Mouse (Mus musculus) megakaryocyte, adult 5-6 weeks (primary cell): Measurements from ENCODE around the gene C1s1. TPM values are rescaled to one million over a fixed set of nuclear protein-coding genes. Genes with fewer than 3 reads are reported as not detected.
"Not testable (repeated sequence)": the region's sequence is repeated elsewhere in the genome, so short reads cannot be mapped to it uniquely, and the experiment has no call there.

Source experiments
- ATAC-seq: 2 replicates; pipeline ENCODE4 v1.8.0; 2016; ENCODE audit warnings: mild to moderate bottlenecking, inconsistent platforms; ENCODE audit not compliant: poor library complexity, severe bottlenecking
- total RNA-seq, 2 experiments: library from RNA; stranded (forward) in 1 of 2; stranded (reverse) in 1 of 2; fragments of 153-499, 151-499 nt in 1 of 2; fragments of 221-1000, 200-1000 nt in 1 of 2; gene quantifications; 2 replicates each; pipeline versions ENCODE4 v1.2.3 to v1.2.4; 2015 to 2017

Gene C1s1
- total RNA-seq, 2 experiments from 2014 or later = 1.0 TPM; not detected in 1

DNA sequence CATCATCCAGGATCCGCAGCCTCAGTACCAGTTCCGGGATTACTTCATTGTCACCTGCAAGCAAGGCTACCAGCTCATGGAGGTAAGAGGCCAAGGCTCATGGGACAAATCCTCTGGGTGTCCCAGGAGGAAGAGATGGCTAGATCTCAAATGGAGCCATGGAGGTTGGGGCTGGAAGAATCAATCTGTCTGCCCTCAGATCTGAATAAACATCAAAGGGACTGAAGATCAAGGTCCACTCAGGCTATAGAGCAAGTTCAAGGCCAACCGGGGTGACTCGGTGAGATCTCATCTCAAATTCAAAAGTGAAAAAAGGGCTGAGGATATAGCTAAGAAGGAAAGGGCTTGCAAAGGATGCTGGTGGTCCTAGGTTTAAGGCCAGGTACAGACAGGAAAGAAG, 24.4 kb downstream of the C1s1 start:
- not testable (repeated sequence) for ATAC-seq

DNA sequence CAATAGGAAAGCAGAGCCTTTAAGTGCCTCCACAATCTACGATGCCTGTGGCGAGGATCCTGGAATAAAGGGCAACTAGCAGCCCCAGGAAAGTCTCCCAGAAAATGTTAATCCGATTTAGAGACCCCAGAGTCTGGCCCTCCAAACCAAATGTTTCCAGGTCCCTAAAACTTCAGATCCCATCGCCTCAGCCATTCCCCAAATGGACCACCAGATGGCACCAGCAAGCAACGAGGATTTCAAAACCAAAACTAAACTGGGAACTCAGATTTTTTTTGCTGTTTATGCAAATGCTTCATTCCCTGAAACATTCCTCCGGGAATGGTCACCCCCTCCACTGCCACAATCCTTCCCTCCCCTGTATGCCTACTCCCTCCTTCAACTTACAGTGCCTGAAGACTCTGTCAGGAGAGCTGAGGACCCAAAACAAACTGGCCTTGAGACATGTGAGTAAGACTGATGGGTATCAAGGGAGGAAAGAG, 29.8 kb downstream of the C1s1 start, which contains the start of gene C1ra:
C1ra (plus strand) TSS at position 51 of the 482 bp plus-strand sequence.
- peak; percentile 74 for ATAC-seq

DNA sequence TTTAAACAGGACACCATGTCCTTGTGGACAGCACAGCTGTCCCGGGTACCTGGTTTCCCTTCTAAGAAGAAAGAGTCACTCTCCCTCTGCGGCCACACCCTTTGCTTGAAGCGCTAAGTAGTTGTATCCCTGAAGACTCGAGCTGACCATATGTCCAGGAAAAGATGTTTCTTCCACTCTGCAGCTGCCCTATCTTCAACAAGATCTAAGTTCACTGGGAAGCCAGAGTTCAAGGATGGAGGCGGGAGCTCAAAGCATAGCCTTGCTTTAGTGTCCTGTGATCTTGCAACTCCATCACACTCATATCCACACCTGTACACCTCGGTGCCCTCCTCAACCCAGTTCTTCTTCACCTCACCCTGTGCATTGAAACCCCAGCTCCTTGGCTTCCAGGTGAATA, 30.2 kb downstream of the C1s1 start:
- no peak for ATAC-seq

DNA sequence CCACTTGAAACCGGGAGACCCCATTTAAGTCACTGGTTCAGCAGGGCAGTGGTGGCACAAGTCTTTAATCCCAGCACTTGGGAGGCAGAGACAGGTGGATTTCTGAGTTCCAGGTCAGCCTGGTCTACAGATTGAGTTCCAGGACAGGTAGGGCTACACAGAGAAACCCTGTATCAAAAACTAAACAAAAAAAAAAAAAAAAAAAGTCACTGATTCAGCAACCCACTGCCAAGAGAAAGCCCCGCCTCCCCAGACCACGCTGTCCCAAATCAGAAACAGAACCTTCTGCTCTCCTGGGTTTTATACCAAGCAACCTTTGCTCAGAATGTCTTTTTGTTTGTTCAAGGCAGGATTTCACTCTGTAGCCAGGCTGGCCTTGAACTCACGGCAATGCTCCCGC, 33.0 kb downstream of the C1s1 start:
- not testable (repeated sequence) for ATAC-seq

DNA sequence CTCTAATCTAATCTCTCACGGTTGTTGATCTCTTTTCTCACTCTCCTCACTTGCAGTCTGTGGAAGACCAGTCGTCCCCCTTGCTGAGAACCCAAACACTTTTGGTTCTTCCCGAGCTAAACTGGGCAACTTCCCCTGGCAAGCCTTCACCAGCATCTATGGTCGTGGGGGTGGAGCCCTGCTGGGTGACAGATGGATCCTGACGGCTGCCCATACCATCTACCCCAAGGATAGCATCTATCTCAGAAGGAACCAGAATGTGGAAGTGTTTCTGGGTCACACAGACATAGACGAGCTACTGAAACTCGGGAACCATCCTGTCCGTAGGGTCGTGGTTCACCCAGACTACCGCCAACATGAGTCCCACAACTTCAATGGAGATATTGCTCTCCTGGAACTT, 33.9 kb downstream of the C1s1 start:
- peak; percentile 20 for ATAC-seq

DNA sequence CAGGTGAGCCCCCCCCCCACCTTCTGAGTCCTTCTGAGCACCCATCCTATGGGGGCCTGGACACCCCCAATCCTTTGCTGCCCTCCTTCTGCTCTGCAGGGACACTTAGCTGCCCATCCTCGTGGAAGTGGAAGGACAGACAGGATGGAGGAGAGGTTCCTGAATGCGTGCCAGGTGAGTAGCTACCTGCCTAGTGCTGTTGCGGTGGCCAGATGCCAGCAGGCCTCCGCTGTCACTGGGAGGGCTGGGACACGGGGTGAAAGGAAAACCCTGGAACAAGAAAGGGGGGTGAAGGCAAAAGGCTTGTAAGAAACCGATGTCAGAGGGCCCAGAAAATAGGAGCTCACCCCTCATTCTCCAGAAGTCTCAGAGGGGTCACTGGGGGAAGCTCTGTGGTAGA, 35.2 kb downstream of the C1s1 start:
- ATAC-seq = no peak

DNA sequence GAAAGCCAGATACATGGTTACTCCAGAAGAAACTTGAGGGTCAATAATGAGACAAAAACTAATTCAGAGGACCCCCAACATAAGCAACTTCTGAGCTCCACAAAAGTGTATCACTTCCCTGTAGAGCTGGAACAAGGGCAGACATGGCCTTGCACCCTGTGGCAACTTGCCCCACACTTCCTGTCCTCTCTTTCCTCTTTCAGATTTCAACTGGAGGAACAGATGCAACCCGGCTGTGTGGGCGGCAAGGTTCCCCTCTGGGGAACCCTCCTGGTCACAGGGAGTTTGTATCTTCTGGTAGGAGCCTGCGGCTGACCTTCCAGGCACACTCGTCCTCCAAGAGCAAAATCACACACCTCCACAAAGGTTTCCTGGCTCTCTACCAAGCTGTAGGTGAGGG, 37.1 kb downstream of the C1s1 start:
- peak; percentile 94 for ATAC-seq

DNA sequence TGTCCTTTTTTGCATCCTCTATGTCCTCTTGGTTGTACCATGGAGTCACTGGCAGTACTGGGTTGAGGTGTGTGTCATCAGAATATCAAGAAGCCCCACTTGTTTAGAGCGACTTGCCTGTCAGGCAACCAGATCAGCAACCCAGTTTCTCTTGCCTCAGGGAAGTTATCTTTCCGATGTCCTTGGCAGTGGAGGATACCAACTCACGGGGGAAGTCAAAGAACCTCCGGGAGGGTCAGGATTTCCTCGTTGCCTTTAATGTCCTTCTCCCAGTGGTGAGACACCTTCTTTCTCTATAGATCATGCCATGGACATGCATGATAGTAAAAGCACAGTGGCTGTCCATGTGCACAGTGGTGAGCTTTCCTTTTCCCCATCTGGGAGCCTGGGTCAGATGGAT, 40.1 kb downstream of the C1s1 start:
- no peak for ATAC-seq

DNA sequence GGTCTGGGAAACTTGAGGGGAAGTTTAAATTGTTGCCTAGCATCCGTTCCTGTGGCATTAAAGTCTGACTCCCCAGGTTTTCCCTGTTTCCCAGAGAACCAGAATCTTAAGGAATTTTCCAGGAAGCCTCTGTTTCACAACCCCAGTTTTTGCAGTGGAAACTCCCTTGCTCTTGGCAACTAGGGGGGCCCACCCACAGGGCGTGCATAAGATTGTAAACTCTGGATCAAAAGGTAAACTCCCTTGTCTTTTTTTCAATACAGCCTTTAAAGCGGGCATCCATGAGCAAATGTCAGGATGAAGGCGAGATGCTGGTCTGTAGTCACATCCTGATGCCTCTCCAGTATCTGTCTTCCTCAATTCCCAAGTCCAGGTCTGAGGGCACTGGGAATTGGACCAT, 40.7 kb downstream of the C1s1 start:
- no peak for ATAC-seq

DNA sequence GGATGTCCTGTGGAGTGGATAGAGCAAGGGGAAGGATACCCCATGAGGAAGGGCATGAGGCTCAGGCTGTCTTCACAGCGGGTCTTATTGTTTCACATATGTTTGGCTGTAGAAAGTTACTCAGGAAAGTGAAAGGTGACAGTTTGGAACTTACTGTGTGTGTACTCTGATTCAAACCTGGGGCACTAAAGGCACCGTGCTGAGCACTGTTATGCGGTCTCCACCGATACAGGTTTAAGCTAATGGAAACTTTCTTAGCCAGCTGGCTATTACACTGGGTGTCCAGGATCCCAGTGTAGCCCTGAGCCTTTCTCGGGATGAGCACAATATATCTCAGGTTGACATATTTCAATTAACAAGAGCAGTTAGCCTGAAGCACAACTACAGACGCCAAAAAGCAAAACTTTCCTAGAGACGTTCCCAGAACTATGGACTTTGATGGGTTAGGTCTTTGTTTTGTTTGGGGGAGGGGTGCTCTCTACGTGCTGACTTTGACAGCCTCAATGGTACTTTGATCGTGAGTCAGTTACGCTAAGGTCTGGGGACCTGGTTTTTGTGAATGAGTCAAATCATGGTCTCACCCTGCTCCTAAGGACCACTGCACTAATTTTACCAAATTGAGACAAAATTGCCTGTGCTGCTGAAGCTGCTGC, 42.1 kb downstream of the C1s1 start:
- no peak for ATAC-seq

DNA sequence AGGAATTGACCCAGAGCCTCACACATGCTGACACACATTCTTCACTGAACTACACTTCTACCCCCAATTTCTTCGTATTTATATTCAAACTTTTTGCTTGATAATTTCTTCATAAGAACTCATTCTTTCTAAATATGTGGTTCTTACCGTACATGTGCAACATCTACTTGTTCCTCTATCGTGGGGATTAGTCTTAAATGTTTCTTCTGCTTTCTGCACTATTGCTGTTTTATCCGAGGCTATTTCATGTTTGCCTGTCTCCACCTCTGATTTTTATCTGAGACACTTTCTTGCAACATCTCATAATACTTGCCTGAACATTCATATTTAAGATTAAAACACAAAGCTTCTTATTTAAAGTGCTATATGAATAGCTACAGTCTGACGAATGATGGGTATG, 46.1 kb downstream of the C1s1 start:
- ATAC-seq = peak; percentile 71

DNA sequence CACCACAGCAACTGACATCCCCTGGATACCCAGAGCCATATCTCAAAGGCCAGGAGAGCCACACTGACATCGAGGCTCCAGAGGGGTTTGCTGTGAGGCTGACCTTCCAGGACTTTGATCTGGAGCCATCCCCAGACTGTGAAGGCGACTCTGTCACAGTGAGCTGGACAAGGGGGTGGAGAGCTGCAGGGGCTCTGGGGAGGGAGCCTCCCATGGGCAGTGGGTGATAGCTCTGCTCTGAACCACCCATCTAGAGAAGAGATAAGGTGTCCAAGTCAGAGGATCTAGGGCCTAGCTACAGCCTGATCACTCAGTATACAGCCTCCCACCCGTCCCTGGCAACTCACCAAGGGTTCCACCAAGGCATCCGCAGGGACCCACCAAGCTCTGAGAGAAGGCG, 48.3 kb downstream of the C1s1 start:
- ATAC-seq = no peak

DNA sequence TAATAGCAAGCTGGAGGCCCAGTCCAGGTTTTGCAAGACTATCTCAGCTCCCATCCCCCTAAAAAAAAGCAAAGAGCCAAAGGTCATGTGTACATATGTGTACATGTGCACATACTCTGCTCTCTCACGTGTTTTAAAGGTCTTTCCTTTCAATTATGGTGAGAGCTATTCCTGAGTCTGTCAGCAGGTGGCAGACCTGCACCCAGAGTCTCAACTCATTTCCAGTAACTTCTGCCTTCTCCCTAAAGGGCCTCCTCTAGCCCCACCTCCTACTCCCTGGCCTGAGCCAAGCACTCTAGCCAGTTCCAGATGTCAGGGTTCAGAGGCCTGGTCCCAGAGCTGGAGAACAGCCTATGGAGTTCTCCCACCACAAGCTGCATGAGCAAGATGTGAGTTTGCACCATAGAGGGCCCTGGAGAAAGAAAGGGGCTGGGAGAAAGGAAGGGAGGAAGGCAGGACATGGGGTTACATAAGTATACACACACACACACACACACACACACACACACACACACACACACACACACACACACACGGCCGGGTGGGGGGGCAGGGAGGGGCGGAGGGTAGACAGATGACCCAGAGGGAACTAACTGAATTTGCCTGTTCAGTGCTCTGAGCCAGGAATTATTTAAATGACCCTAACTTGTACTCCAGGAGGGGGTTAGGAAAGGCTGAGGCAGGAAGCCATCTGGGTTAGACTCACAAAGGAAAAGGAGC, 49.2 kb downstream of the C1s1 start, which contains the start of gene C1rl:
C1rl (plus strand) TSS at position 272 of the 720 bp plus-strand sequence.
- ATAC-seq = peak; percentile 84

DNA sequence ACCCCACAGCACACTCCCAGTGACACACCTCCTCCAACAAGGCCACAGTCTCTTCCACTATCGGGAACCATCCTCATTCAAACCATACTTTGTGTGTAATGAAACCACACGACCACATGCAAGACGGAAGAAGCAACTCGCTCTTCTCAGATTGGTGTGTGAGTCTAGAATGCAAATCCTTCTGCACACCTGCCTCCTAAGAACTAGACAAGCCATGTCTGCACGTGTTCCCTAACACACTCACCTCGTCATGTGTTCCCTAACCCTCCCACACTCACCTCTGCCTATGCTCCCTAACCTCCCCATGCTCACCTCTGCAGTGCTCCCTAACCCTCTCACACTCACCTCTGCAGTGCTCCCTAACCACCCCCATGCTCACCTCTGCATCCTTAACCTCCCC, 50.7 kb downstream of the C1s1 start:
- 0 out of 2 replicates have a peak, but pooled peaks have one; percentile 6 for ATAC-seq

DNA sequence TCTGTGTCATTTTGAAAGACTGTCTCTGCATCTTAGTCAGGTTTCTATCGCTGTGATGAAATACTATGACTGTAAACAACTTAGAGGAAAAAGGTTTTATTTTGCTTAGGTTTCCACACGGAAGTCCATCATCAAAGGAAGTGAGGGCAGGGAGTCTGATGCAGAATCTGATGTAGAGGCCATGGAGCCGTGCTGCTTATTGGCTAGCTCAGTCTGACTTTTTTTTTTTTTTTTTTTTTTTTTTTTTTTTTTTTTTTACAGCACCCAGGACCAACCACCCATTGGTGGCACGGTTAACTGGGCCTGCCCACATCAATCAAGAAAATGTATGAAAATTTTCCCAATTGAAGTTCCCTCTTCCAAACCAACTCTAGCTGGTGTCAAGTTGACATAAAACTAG, 53.2 kb downstream of the C1s1 start:
- ATAC-seq = no peak

DNA sequence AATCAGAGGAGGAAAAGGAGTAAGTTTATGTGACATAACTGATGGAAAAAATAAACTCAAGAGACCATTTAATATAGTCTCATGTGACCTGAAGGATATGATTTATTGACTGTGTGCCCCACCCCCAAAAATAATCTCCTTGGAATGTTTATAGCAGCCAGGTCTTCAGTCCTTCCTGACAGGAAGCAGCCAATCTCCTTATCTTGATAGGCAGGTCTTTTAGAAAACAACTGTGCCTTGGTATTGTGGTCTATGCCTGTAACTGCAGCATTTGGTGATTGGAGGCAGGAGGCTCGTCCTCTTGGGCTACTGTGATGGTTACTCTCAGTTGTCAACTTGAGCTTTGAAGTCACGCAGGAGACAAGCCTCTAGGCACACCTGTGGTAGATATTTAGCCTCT, 54.6 kb downstream of the C1s1 start:
- no peak for ATAC-seq

DNA sequence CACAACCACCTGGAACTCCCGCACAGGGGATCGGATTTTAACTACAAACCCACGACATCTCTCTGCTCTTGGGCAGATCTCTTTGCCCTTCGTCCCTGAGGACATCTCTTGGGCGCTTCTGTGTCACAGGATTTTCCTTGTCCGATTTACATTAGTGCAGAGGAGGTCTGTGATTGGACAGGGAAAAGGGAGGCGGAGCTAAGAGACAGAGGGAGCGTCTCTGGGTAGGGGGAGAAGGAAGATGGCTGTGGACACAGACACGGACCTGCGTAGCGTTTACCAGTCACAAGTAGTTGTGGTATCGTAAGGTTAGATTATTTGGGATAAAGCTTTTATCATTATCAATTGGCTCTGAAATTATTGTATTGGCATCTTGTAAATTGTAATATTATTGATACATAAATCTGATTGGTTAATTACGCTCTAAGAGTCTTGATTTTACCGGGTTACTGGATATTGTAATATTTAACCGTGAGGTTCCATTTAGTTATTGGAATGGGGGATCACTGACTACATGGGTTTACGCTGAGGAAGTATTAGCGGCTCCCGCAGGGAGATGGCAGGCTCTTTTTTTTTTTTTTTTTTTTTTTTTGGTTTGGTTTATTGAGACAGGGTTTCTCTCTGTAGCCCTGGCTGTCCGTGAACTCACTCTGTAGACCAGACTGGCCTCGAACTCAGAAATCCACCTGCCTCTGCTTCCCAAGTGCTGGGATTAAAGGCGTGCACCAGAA, 56.6 kb downstream of the C1s1 start:
- no peak for ATAC-seq

DNA sequence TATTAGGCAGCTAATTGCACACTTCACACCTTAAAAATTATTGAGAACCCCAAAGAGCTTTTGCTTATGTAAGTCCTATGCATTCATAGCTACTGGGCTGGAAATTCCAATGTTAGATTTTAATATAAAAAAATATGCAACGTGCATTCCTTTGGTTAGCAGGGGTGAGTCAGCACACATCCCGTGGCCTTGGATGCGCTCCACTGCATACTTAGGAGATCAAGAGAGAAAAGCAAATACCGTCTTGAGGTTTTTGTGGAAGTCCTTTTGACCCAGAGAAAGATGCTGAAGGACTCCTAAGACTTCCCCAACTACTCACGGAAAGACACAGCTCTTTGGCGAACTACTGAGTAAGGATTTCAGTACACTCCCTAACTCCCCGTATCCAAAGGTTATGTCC, 57.3 kb downstream of the C1s1 start:
- ATAC-seq = no peak

DNA sequence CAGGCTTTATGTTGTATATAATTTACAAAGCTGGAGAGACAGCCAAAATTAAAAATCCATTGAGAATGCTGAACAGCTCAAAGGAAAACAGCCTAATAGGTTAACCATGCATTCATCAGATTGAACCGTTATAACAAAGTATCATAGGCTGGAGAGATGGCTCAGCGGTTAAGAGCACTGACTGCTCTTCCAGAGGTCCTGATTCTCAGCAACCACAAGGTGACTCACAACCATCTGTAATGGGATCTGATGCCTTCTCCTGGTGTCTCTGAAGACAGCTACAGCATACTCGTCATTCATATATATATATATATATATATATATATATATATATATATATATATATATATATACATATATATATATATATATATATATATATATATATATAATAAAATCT, 58.3 kb downstream of the C1s1 start:
- not testable (repeated sequence) for ATAC-seq

DNA sequence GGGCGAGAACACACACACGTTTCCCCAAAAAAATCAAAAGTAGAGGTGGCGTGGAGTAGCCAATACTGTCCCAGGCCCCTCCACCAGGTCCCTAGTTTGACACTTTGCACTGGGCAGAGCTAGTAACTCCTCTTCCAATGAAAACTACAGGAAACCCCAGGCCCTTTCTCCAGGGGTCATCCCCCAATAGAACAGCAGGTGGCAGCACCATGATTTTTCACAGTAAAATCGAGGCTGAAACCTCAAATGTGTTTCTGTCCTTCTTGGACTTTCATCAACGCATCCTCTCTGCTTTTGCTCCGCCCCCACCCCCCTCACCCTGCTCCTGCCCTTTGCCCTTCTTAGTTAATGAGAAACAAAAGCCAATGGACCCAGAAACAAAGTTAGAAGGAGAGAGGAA, 60.6 kb downstream of the C1s1 start:
- peak; percentile 42 for ATAC-seq
